Mouse (Mus musculus) testis, postnatal 14 days (tissue): ENCODE measurements around the gene Eif2b1.
"Not testable (repeated sequence)": the region's sequence is repeated elsewhere in the genome, so short reads cannot be mapped to it uniquely, and the experiment has no call there.

Experiments
- DNase-seq: peaks from one replicate; pipeline ENCODE4 v3.0.0; 2021; ENCODE audit warnings: low spot score

Gene Eif2b1

DNA sequence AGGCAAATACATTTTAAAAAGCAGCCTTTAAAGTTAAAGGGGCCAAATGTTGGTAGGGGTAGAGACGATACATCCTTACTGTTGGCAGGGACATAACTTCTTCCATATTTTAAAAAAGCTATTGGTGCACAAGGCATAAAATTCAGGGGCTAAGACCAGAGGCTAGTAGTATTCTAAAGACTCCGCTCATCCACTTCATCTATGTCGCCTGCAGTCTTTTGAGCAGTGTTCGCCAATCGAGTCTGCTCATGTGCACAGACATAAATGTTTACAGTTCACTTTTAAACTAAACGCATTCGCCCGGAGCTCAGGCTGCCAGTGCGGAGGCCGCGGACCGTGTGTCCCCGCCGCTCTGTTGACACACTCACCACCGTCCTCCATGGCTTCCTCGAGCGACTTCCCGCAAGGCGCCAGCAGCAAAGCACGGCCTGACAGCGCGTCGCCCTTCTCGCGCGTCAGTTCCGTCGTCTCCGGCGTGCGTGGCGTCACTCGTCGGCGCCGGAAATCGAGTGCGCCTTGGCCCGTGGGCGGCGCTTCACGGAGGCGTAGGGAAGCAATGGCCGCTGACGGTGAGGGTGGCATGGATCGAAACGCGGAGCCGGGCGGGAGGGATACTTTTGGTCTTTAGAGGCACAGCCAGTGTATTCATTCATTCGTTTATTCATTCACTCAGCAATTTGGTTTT is at the start of gene Eif2b1, which contains the start of gene Gtf2h3:
TSS of gene Eif2b1 (minus strand) at position 499 of the 685 bp plus-strand sequence.
TSS of gene Gtf2h3 (plus strand) at position 508 of the 685 bp plus-strand sequence.
- DNase-seq: peak; percentile 92

DNA sequence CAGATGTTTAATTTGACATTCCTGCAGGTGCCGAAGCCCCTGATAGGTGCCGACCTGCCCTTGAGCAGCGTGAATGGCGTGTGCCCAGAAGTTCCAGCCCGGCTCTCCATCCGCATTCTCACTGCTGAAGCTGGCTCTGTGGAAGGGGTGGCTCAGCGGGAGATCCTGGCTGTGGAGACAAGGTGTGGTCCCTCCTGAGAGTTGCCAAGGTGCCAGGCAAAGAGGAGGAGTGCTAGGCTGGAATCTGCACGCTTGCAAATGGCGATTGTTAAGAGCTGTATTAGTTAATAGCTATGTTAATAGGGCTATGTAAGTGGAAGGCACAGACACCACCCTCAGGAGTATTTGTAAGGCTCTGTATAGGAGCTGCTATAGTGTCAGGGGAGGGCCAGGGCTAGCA is 45.4 kb upstream of the Eif2b1 start:
- no peak for DNase-seq

DNA sequence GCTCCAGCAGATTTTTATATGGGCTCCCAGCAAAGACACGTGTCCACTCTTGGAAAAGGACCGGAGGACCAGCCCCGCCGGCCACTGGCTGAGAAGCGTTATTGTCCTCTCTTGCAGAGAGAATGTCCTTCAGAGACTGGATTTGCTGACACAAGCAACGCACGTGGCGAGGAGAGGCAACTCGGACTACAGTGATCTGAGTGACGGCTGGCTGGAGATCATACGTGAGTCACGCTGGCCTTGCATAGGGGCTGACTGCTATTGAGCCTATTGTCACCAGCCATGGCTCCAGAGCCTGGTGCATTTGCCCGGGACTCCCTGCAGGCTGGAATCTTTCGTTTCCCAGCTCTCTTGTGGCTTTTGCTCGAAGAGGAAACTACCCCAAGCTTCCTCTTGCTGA is 44.0 kb upstream of the Eif2b1 start:
- DNase-seq: no peak

DNA sequence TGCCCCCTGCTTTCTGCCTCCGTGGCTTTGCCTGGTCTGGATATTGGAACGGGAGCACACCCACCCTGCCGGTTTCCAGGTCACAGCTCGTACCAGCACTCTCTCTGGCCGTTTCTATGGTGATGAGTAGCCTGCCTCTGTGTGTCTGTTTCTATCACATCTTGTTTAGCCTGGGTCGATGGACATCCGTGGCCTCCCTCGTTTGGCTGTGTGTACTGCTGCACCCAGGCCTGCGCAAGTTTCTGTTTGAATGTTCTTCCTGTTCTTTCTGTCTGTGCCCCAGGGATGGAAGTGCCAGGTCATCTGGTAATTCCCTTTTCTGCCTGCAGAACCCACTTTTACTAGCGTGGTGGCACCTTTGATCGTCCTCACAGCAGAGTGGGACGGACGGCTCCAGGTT is 42.4 kb upstream of the Eif2b1 start:
- no peak for DNase-seq

DNA sequence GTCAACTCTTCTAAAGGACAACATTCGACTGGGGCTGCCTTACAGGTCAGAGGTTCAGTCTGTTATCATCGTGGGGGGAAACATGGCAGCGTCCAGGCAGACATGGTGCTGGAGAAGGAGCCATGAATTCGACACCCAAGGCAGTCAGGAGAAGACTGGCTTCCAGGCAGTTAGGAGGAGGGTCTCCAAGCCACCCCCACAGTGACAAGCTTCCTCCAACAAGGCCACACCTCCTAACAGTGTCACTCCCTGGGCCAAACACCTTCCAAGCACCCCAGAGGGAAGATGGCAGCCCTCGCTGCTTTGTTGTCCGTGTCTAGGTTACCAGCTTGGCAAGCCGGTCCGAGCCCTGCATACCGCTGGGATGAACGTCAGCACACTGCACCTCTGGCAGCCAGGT is 39.8 kb upstream of the Eif2b1 start:
- DNase-seq: no peak

DNA sequence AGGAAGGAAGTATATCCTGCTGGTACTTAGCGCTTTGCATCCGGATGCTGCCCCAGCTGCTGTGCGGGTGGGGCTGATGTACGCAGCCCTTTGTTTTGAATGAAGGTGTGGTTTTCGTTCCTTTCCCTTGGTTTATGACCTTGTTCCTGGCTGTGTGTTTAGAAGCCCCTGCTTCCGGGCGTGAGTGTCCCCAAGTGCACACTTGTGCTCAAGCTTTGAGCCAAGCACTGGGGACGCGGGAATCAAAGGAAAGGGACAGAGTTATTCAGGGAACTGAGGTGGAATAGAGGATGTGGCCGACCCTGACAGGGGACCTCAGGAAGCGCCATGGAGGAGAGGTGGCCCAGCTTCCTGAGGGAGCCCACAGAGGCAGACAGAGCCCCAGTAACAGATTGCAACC is 35.8 kb upstream of the Eif2b1 start:
- DNase-seq: no peak

DNA sequence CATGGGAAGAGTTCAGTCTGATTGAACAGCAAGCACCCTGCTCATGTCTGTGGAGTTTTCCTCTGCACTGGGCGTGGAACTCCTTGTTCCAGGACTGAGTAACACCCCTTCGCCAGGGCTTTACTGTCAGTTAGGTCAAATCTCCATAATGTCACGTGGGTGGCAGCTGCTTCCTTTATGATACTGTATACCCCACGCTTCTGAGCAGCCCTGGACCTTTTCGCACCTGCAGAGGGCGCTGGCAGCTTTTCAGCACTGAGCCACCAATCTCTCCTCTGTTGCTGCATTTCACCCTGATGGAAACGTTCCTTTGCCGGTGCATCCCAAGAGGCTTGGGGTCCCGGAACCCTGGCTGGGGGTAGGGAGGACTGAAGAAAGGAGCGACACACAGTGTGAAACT is 32.0 kb upstream of the Eif2b1 start:
- DNase-seq: no peak

DNA sequence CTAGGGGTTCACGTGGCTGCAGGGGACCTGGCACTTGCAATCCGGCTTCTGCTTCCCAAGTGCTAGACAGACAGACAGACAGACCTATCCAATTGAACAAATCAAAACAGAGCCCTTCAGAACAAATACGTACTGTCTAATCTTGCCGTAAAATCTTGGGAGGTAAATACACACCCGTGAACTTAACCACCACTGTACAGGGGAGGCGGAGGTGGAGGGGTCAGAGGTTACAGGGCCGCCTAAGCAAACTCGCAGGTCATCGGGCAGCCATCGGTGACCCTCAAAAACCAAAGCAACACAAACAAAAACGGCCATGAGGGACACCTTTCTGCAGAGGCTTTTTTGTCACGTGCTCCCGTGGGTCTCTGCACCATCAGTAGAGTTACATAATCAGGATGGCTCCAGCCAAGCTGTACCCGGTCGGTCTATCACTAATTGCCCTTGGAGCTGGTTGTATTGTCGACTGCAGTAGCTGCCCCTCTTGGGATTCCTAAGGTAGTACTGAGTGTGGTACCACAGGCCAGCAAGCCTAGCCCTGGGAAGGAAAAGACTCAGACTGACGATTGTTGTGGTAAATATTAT is 26.2 kb upstream of the Eif2b1 start:
- no peak for DNase-seq

DNA sequence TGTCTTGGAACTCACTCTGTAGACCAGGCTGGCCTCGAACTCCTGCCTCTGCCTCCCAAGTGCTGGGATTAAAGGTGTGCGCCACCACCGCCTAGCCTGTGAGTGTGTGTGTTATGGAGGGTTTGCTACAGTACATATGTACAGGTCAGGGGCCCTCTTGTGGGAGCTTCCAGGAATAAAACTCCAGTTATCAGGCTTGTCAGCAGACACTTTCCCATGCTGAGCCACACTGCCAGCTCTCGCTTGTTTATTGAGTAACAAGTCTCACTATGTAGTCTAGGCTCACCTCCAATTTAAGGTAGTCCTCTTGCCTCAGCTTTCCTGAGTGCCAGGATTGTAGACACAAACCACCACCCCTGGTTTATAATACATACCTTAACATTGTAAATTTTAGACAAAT is 25.4 kb upstream of the Eif2b1 start:
- no peak for DNase-seq

DNA sequence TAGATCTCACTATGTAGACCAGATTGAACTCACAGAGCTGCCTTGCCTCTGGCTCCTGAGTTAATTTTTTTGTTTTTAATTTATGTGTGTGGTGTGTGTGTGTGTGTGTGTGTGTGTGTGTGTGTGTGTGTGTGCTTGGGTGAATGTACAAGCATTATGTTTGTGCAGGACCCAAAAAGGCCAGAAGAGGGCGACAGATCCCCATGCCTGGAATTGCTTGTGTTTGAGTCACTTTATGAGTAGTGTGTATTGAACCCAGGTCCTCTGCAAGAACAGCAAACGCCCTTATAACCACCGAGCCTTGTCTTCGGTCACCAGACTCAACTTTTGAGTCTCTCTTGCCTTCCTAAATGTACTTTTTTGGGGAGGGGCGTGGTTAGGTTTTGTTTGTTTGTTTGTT is 23.4 kb upstream of the Eif2b1 start:
- DNase-seq: no peak

DNA sequence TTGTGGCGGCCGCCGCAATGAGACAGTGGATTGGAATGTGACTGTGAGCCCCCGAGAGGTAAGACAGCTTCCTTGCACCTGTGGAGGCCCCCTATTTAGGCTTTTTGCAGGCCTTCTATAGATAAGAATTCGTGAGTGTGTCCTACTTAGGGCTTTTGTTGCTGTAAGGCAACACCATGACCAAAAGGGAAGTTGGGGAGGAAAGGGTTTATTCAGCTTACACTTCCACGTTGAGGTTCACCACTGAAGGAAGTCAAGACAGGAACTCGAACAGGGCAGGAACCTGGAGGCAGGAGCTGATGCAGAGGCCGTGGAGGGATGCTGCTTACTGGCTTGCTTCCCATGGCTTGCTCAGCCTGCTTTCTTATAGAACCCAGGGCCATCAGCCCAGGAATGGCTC is 20.8 kb upstream of the Eif2b1 start:
- DNase-seq: not testable (repeated sequence)

DNA sequence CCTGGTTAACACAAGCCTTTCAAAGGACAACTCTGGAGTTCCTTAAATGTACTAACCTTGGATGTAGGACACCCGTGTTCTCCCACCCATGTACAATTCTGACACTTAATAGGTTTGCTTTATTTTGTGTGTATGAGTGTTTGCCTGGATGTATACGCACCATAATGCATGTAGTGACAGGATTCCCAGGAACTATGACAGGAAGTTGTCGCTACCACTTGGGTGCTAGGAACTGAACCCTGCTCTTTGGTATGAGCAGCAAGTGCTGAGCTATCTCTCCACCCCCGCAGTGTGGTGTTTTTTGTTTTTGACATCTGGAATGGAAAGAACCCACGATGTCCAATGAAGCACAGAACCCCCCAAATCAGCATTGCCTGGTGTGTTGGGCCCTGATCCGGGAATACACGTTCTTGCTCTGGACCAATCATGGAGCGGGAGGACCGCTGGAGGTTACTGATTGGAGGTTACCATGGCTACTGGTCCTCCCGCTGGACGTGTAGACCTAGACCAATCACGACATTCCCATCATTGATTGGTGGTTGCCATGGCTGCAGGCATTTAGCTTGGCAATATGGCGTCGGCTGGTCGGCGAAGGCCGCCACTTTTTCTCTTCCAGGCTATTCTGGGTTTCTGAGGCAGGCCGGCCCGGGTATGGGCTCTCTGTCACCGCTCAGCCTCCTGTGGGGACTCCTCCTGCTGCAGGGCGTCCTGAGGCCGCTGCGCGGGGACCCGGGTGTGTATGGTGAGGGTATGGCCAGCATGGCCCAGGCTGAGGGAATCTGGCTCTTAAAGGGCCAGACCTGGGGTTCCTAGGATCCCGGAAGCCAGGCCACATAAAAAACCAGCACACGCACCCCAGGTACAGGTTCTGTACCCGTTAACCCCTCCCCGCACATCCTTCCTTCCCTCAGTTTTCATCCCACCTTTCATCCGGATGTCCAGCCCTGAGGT is 19.6 kb upstream of the Eif2b1 start:
- DNase-seq: peak; percentile 96

DNA sequence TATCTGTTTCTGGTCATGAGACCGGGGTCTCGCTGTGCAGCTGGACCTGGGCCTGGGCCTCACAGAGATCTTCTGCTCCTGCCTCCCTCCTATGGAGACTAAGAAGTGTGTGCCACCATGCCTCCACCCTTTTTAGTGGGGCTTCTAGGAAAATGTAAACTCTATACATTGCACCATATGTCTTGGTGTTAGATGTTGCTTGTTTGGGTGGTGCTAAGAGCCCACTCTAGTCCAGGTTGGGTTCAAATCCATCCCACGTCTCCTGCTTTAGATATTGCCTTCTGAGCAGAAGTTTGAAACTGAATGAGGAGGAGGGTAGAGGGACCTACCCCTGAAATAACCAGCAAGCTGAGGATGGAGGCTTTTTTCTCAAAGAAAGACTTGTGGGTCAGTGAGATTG is 13.8 kb upstream of the Eif2b1 start:
- no peak for DNase-seq

DNA sequence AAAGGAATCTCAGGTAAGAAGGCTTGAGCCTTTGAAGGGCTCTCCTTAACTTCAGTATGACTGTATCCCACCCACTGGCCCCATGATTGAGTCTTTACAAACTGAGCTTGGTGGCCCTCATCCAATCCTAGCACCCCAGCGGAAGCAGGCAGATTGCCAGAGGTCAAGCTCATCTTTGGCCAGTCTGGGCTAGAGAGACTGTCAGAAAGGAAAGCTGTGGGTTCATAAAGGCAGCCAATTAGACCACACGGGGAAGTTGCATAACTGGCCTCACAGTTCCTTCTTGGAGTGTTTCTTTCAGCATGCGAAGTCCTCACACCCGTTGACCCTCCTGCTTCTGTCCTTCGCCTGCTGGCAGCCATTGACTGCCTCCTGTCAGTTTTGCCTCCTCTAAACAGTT is 3.6 kb upstream of the Eif2b1 start:
- no peak for DNase-seq

DNA sequence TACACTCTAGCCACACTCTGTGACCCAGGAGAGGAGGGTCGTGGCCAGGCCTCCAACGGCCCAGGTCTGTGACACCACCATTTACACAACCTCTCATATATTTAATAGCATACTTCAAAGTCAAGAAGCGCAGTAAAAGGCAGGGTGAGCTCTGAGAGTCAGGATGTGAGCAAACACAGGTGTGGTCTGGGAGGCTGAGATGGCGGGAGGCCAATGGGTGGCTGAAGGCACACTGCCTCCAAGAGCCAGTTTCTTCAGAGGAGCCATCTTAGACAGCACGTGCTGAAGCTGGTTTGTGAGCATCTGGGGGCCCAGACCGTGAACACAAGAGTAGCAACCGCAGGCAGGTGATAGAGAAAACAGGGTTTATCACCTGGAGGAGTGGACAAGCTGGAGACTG is 3.5 kb downstream of the Eif2b1 start:
- no peak for DNase-seq

DNA sequence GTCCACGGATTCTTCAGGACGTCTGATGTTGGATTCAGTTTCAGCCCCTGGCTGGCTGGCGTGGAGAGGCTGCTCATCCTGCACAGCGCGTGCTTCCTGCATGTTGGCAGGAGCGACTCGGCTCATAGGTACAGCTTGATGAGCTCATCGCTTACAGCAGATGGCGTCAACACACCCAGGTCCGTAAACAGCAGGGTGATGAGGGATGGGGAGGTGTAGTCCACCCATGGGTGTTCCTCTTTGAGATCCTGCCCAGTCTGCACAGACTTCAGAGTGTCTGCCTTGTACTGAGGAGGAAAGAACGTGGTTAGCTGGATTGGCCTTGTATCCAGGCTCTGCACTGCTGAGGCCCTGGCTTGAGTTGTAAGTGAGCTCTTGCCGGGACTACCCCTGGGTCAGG is 7.9 kb downstream of the Eif2b1 start:
- no peak for DNase-seq

DNA sequence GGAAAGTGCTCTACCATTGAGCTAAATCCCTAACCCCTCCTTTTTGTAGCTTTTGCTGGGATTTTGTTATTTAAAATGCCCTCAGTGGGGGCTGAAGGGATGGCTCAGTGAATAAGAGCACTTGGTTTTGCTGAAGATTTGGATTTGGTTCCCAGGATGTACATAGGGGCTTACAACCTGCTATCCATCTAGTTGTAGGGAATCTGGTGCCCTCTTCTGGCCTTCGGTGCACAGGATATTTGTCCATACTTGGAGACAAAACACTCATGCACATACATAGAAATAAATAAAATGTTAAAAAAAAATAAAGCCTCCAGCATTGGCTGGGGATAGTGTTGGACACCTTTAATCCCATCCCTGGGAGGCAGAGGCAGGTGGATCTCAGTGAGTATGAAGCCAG is 23.8 kb downstream of the Eif2b1 start:
- DNase-seq: no peak

DNA sequence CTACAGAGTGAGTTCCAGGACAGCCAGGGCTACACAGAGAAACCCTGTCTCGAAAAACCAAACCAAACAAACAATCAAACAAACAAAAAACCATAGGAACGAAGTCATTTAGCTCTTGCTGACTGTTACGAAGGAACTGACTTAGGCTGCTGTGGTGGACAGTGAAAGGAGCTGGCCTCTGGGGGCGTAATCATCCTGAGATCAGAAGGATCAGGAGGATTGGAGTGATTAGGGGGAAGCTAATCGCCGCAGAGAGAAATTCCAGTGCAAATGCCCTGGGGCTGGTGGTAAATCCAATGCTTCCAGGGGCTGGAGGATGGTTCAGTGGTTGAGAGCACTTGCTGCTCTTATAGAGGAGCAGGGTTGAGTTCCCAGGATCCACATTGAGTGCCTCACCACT is 25.3 kb downstream of the Eif2b1 start:
- DNase-seq: no peak

DNA sequence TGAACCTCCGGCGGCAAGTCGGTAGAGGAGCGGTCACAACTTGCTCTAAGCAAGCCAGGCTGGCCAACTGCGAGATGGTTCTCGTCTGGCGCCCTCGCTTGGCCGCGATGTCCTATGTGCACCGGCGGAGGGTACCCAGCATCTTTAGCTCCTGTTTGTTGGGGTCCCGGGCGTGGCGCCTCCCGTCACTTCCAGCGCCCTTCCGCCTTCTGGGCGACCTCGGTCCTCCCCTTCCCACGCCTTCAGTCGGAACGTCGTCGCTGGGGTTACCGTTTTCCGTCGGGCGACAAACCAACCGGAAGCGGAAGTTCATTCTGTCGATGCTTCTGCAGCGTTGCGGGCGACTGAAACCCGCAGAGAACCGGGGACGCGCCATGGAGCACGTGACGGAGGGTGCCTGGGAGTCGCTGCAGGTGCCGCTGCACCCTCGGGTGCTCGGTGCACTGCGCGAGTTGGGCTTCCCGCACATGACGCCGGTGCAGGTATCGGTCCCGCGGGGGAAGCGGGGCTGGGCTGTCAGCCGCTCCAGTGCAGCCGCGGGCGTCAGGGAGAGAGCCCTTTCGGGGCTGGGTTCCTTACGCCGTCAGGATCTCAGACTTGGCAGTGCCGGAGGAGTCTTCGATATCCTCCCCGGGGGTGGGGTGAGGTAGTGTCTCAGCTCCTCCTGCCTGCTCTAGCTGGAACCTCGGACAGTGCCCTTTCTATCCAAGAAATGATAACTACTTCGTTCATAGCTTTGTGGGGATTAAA is 26.2 kb downstream of the Eif2b1 start, which contains the start of gene Ddx55:
TSS of gene Ddx55 (plus strand) at position 307 of the 750 bp plus-strand sequence.
- DNase-seq: peak; percentile 90

DNA sequence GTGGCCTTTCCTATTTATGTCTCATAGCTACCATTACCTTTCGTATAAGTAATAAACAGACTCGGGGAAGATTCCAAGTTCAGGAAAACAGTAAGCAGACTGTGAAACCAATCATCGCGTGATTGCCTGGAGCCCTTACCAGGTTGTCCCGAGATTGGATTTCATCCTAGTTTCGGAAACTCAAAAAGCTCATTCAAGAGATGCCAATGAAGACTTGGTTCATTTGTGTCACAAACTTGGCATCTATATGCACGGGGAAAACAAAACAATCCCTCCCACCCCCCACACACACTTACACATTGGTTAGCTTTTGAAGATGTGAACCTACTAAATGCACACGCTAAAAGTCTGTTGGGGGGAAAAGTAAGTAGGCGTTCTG is 26.8 kb downstream of the Eif2b1 start:
- DNase-seq: no peak

DNA sequence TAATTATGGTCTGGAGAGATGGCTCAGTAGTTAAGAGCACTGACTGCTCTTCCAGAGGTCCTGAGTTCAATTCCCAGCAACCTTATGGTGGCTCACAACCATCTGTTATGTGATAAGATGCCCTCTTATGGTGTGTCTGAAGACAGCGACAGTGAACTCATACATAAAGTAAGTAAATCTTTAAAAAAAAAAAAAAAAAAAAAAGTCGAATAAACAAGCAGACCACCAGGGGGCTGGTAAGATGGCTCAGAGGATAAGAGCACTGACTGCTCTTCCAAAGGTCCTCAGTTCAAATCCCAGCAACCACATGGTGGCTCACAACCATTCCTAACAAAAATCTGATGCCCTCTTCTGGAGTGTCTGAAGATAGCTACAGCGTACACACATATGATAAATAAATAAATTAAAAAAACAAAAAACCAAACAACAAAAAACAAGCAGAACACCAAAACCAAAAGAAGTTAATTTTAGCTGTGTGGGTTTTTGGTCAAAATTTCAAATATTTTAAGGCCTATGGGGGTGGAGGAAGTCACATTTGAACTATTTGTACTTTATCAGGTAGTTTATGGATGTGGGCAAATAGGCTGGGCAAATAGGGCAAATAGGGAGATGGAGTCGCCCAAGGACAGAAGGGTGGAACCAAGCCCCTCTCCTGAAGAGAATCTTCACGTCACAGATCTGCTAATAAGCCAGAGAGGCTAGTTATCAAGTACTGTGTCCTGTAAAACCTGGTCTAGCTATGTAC is 27.4 kb downstream of the Eif2b1 start:
- not testable (repeated sequence) for DNase-seq
